Mouse (Mus musculus): ENCODE measurements around the gene Znfx1.

- no peak for TF ChIP-seq CTCF (IDR thresholded peaks at IDR 0.05; ENCODE audit: low read depth)
- no peak for TF ChIP-seq EP300 (IDR thresholded peaks at IDR 0.05; ENCODE audit: low read depth)
Observed at GRCm38 (mm10) chr2:167001486-167001885, 61.3 kb downstream of the Znfx1 start.
